Mouse (Mus musculus) megakaryocyte, embryonic 14.5 days (primary cell): ENCODE data around the gene Cspg4.

ENCODE experiments used
- FLI1 ChIP-seq: IDR thresholded peaks from 2 replicates; pipeline ENCODE4 v1.6.1; 2012; ENCODE audit warnings: low read length, inconsistent platforms, mixed read lengths
- GATA1 ChIP-seq: IDR thresholded peaks from 3 replicates; pipeline ENCODE4 v1.6.1; 2012; ENCODE audit warnings: mixed read lengths, low read length, inconsistent platforms, borderline replicate concordance

DNA sequence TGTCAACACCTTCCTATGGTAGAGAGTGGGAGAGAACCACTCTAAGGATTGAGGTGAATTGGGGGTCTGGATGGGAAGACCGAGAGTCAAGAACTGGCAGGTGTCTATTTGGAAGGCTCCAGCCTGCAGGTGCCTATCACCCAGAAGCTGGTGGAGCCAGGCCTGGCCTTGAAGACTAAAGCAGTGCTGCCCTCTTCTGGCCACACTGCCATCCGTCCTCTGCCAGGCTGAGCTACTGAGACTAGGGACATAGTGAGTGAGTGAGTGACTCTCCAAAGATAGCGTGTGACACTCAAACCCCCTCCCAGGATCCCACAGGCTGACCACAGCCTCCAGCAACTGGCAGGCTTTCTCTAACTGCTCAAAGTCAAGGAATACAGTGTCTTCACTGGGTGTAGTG, 17.3 kb upstream of the Cspg4 start:
- TF ChIP-seq FLI1, result no peak
- no peak for TF ChIP-seq GATA1
